Mouse (Mus musculus) spleen, postnatal 36 days (tissue): ENCODE results near the gene Ppa2.

Experiments
- DNase-seq, 2 experiments: peaks; one replicate each; pipeline ENCODE4 v3.0.0; 2022; ENCODE audit warnings: low spot score in 2 of 2, mixed read lengths in 1 of 2

The Ppa2 gene

DNA sequence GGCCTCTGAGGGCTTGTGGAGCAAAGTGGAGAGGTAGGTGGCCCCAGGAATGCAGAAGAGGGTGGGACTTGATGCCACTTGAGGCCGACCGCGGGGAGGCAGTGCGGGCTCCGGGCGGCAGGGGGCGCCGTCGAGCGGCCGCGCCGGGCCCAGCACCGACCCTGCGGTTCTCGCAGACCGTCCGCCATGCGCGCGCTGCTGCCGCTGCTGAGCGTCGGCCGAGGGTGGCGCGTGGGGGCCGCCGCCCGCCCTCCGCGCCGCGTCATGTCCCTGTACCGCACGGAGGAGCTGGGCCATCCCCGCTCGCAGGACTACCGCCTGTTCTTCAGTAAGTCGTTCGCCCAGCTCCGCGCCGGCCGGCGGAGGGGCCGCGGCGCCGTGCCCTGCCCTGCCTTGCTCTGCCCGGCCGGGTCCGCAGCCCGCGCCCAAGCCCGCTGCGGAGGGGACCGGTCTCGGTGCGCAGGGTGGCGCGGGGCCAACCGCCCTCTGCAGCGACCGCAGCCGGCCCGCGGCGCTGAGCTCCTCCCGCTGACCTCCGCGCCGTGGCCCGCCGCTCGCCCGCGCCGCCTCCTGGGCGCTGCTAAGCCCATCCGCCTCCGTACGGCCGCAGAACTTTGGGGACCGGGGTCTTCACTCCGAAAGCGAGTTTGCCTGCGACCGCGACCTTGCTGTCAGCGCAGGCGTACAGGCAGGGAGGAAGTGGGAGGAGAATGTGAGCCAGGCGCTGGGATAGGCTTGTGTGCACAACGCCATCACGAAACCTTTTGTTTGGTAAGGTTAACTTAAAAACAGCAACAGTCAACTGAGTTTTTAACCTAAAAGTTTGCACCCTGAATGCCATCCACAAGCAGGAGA lies at the start of gene Ppa2:
Ppa2 (plus strand) TSS at position 157 of the 855 bp plus-strand sequence.
- peak; percentile 84 to 86 for DNase-seq

DNA sequence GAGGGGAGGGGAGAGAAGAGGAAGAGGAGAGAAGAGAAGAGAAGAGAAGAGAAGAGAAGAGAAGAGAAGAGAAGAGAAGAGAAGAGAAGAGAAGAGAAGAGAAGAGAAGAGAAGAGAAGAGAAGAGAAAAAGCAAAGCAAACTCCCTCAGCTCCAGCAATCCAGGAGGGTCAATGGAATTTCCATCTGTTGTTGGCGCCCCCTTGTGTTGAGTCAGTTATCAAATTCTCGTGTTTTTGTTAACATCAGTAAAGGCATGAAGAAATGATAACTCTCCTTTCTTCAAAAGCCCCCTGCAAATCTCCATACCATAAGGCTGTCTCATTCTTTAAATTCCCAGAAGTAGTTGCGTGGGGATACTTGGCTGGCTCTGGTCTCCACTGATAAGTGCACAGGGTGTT lies 38.0 kb upstream of the Ppa2 start:
- DNase-seq: peak; percentile 12 to 23

DNA sequence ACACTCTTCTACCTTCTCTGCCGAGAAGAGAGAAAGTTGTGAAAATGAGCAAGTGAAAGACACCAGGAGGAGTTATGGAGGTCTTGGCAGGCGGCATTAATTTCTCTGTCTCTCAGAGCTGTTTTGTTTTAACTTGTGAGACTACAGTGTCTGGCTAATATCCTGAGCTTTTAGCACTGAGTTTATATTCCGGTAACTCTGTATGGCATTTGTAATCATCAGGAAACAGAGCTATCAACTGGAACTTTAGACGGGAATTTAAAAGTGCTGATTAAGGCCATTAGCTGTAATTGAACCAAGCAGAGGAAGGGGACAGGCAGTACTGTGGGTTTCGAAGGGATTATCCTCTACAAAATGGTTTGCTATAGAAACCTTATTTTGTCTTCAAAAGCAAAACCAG lies 25.3 kb upstream of the Ppa2 start:
- DNase-seq: no peak

DNA sequence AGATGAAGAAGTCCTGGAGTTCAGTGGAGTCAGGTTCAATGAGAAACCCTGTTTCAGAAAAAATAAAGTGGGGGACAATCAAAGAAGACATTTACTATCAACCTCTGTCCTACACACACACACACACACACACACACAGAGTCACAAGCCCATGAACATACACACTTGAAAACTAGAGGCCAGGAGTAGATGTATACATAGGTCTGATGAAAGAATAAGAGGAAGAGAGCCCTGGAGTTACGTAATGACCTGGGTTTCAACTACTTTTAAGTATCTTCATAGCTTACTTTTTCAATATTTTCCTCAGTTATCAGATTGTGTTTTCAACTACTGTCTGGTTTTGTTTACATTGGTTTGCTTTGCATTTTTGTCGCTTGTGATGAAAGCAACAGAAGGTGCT lies 21.1 kb upstream of the Ppa2 start:
- DNase-seq: no peak

DNA sequence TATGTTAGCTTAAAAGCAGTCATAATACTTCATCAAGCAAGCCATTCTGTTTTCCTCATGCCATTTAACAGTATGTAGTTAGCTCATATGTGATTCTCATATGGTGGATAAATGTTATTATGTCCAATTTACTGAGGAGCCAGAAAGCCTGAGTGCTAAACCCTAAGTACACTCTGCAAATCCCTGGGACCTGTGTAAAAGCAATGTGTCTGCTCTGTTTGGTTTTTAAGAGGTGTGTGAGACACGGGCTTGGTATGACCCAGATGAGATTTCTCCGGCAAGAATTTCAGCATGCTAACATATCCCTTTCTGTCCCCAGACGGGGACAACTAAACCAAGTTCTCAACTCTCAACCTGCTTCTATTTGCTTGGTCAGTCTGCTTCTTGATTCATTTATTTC lies 5.6 kb upstream of the Ppa2 start:
- no peak for DNase-seq

DNA sequence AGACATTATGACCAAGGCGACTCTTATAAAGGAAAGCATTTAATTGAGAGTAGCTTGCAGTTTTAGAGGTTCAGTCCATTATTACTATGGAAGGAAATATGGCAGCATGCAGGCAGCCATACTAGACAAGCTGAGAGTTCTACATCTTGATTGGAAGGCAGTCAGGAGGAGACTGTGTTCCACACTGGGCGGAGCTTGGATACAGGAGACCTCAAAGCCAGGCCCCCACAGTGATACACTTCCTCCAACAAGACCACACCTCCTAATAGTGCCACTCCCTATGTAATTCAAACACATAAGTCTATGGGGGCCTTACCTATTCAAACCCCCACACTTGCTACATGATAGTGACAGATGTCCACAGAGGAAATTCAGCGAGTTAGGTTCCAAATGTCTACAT lies 1.5 kb upstream of the Ppa2 start:
- no peak for DNase-seq

DNA sequence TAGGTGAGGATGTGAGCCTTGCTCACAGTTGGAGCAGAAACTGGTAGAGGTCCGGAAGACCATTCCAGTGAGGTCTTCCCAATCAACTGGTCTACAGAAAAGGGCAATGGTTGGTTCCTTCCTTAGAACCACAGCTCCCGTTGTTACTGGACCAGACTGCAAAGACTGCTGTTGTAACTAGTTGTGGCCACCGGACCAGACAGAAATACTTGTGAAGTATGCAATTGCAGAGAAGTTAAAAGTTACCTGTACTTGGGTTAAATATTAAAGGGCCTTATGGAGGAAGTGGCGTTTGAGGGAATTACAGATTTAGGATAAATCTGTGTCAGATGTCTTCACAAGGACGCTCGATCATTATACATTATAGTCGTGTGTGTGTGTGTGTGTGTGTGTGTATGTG lies 551 bp upstream of the Ppa2 start:
- DNase-seq: no peak

DNA sequence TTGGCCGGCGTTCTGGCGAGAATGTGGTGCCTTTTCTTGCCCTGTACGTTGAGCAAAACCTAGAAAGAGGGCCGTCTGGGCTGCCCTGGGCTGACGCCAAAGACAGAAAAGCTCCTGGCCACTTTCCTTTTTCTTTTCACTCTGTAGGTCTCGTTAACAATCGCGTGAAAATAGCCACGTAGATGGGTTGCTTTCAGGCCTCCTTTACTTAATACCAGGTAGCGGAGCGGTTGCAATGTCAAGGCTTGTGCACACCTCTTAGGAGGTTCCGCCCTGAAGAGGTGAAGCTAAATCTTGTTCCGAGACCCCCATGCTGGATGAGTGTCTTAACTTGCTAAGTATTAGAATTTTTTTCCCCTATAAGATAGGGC lies 884 bp downstream of the Ppa2 start:
- DNase-seq: no peak

DNA sequence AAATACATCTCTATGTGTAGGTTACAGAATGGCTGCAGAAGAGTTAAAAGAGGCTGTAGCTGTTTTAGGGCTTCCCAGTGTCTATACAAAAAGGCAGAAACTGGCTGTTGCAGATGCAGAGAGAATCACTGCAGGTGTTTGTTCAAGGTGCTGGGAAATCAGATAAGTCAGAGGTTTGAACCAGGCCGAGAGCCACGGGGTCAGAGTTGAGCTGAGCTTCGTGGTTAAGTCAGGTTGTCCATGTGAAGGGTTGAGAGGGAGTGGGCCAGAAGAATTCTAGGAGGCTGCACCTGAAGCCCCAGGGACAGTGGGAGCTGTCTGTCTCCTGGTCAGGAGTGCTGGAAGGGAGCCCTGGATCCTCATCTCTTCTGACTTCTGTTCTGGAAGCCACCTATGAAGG lies 2.4 kb downstream of the Ppa2 start:
- DNase-seq: no peak

DNA sequence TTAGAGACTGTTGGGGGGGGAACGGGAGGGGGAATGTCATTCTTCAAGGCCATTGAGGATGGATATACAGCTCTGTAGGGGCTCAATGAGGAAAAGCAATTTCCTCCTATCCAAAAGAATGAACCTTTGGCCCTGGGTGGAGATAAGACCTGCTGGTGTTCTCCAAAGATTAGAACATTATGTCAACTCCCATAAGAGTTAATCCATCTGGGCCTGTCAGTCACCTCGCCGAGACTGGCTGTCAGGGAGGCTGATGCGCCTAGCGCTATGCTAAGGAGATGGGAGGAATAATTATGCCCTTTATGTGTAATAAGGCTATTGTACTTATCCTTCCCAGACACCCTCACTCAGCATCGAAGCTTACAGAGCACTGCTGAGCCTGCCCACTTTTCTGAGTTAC lies 2.9 kb downstream of the Ppa2 start:
- DNase-seq: no peak

DNA sequence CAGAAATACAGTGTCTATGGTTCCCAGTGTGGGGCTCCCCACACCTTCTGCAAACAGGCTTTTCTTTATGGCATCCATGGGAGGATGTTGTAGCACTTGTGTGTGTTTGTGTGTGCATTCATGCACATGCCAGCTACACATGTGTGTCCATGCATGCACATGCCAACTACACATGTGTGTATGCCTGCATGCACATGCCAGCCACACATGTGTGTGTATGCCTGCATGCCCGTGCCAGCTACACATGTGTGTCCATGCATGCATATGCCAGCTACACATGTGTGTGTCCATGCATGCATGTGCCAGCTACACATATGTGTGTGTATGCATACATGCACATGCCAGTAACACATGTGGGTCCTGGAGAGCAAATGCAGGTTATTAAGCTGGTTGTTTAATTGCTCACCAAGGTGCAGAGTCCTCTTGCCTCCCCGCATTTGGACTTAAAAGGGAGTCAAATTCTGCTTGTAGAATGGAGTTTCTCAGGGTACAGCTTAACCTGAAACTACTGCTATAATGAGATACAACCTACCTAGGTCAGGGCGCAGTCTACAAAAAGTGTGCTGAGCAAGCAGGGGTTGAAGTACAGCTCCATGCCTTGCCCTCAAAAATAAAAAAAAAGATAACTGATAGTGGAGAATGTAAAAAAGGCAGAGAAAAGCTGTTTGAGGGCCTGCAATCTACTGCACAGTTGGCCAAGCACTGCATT lies 3.7 kb downstream of the Ppa2 start:
- no peak for DNase-seq

DNA sequence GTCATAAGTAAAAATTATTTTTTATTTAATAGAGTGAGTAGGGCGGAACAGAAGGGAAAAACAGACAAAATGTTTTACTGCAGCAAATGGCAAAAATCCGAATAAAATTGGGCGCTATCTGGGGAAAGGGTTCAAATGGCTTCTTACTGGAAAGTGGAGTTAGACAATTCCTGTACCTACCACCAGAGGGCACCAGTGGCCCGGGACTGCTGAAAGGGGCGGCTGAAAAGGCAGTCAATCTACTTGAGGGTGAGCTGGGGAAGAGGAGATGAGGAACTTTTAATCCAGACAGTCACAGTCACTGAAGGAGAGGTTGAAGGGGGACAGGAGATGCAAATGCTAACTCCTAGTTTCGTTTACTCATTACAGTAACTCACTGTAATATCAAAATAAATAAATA lies 4.6 kb downstream of the Ppa2 start:
- peak; percentile 71 to 73 for DNase-seq

DNA sequence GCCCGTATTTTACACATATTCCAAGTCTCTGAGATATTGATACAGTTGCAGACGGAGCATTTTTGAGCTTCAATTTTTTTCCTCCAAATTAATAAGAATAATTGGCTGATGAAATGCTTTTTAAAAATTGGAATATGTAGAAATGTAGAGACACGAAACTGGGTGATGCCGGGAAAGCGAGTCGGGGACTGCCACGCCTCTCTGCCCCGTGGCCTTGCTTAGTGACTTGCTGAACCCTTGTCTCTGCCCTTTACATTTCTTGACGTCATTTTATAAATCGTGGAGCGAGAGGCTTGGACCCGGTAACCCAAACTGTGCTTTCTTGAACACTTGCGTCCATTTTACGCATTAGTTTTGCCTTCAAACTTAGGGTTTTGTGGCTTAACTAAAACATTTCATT lies 5.1 kb downstream of the Ppa2 start:
- DNase-seq: no peak

DNA sequence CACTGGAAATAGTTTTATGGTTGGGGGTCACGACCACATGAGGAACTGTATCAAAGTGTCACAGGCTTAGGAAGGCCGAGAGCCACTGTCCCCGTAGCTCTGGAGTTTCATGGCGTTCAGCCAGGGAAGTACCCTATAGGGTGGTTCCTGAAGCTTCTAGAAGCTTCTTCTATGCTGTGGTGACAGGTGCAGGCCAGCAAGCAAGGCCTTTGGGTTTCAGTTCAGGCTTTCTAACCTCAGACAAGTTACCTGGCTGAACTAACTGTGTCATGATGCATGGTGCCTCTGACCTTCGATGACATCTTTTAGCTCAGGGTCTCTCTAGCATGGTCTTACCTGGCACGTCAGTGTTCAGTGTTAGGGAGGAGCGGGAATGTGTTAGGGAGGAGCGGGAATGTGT lies 5.7 kb downstream of the Ppa2 start:
- no peak for DNase-seq

DNA sequence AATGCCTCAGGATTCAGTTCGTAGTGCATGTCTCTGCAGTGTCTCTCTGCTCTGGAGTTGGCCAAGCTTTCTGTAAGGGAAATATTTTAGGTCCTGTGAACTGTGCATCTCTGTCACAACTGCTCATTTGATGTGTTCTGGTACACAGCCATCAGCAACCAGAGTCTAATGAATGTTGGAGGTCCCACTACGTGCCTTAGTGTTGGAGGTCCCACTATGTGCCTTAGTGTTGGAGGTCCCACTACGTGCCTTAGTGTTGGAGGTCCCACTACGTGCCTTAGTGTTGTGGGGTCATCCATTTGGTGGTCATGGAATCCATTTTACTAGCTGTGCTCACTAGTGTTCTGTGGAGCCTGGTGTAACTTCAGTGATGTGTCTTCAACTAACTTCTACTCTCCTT lies 7.9 kb downstream of the Ppa2 start:
- no peak for DNase-seq

DNA sequence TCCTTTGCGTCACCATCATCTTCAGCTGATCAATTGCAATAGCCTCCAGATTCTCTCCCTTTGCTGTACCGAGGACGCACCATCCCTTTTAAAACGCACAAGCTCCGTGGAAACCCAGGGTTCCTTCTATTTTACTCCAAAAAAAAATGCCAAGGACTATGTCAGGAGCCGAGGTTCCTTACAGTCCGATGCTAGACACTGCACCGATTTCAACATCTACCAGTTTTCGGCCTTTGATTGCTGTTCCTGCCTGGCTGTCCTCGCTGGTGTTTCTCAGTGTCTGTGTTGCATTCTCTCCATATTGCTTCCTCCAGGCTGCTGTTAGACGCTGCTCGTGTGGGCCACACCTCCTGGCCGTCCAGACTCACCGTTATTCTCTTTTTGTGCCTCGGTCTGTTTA lies 8.7 kb downstream of the Ppa2 start:
- DNase-seq: no peak

DNA sequence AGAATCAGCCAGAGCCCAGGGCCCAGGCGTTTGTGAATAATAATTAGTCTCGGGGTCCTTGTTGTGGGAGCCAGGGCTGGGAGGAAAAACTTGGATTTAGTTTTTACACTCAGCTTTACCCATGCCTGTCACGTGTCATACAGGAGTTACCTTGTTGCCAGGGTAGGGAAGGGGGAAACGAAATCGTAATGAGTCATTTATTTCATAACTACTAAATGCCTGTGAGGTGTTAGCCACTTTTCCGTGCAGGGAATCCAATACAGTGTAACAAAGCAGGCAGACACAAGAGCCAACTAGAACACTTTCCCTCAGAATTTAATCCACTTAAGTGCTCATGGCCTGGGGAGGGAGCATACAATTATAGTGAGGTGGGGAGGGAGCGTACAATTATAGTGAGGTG lies 9.9 kb downstream of the Ppa2 start:
- no peak for DNase-seq

DNA sequence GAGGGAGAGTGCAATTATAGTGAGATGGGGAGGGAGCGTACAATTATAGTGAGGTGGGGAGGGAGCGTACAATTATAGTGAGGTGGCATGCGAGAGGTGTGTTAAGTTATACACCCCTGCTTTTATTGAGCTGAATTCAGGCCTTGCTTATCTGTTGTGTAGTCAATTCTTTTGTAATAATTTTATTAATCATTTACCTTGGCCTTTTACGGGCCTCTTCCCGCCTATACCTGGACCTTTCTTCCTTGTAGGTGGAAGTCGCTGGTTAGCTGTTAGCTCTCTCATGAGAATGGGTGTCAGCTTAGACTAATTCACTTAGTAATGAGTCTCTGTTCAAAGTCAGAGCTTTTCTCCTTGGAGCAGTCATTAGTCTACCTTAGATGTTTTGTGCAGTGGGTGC lies 10.4 kb downstream of the Ppa2 start:
- DNase-seq: no peak

DNA sequence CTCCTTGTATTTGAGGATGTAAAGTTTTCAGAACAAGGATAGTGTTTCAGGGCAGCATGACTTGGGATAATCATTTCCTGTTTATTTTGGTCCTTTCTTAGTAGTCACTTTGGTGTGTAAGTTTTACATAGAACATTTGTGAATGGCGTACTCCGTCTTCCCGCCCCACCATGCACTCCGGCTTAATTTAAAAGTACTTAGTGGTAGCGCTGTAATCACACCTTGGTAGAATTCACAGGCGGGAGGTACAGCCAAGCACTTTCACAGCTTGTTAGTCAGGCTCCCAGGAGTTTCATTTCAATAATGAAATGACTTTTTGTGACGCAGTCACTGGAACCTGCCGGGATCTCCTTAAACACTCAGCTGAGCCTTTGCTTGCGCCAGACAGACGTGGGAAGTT lies 12.0 kb downstream of the Ppa2 start:
- DNase-seq: no peak

DNA sequence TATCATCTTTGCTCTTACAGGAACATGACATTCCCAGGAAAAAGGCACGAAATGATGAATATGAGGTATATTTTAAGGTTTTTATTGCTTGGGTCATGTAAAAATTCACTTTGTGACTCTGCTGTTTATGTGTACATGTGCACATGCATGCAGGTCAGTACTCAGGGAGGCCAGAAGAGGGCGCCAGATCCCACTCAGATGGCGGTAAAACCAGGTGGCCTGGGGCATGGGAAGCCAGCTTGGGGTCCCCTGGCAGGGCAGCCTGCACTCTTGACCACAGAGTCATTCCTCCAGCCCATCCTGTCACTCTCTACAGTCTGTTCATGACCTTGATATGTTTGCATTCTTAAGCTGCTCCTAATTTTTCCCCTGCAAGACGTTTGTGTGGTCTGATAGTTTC lies 12.6 kb downstream of the Ppa2 start:
- no peak for DNase-seq

DNA sequence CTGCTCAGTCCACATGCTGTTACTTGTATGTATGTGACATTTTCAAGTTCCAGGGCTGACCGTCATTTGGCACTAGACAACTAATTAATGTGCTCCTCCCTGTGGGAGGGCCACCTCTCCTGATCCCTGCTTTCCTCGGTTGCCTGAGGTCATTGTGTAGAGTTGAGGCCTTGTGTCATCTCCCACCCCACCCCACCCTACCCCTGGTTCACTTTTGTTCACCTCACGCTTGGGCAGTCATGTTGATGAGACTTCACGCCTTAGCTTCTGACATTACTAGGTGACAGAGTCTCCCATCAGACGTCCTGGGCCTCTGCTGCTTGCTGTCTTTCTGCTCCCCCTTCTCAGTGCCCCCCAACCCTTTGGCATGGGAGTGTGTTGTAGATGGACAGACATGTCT lies 15.2 kb downstream of the Ppa2 start:
- no peak for DNase-seq

DNA sequence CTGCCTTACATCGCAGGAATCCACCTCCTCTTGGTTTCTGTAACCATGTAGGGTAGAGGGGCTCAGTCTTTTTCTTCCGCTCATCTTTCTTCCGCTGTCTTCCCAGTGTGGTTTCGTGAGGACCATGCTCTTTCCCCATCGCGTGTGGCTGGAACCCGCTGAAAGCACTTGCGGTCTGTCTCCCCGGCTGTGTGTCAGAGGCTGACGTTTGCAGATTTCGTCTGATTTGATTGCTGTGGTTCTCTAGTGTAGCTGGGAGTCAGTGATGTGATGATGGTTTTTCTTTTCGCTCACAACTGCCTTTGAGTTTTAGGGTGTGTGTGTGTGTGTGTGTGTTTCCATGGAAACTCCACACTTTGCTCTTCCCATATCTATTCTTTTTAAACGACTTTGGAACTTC lies 18.6 kb downstream of the Ppa2 start:
- DNase-seq: no peak

DNA sequence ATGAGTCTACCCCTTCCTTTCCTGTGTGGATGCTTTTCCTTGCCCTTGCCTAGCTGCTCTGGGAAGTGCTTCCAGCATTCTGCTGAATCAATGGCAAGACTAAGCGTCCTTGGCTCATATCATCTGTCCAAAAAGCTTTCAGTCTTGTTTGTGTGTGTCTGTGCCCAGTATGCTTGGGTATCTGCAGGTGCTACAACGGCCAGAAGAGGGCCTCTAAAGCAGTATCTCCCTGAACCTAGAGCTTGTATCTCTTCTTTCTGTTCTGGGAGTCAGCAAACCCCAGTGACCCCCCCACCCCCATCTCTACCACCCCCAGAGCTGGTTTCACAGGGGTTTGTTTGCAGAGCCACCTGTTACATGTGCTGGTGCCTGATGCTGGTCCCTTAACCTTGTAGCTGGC lies 19.5 kb downstream of the Ppa2 start:
- DNase-seq: no peak
